Mouse (Mus musculus): ENCODE measurements around the gene Ctrl.
A peak's percentile ranks its signal among the peaks of the same experiment; 100 is the strongest.

GRCm38 (mm10) chr8:105966692-105967311 is 33.1 kb upstream of the Ctrl start:
- TF ChIP-seq CTCF (IDR thresholded peaks at IDR 0.05 in 2 of 3, conservative IDR thresholded peaks at IDR 0.05 in 1 of 3; ENCODE audit: control insufficient read depth in 1 of 3, insufficient read depth in 1 of 3, low read depth in 2 of 3, low read length in 3 of 3, poor library complexity in 1 of 3, severe bottlenecking in 1 of 3) (peak in 2 of 3 experiments; percentile 19 to 28; a peak in 1 of 6 replicates), POLR2A (IDR thresholded peaks at IDR 0.05; ENCODE audit: control insufficient read depth in 1 of 2, insufficient read depth in 1 of 2, low read depth in 1 of 2, low read length in 2 of 2, poor library complexity in 1 of 2) (peak in 1 of 2 experiments; percentile 53; a peak in 1 of 4 replicates), MAZ (IDR thresholded peaks at IDR 0.05; ENCODE audit: low read depth, low read length) (peak; percentile 63; the same call in 1 of the 2 replicates), TAL1 (IDR thresholded peaks at IDR 0.05; ENCODE audit: low read length) (peak; percentile 41)

Measured in MEL (cell line).